Mouse (Mus musculus) skeletal muscle tissue, adult 2 months (tissue): ENCODE data around the gene Rps8.

Source experiments
- DNase-seq: peaks from one replicate; pipeline ENCODE4 v3.0.0-alpha.2; 2012; ENCODE audit warnings: low read depth, low spot score

Gene Rps8

DNA sequence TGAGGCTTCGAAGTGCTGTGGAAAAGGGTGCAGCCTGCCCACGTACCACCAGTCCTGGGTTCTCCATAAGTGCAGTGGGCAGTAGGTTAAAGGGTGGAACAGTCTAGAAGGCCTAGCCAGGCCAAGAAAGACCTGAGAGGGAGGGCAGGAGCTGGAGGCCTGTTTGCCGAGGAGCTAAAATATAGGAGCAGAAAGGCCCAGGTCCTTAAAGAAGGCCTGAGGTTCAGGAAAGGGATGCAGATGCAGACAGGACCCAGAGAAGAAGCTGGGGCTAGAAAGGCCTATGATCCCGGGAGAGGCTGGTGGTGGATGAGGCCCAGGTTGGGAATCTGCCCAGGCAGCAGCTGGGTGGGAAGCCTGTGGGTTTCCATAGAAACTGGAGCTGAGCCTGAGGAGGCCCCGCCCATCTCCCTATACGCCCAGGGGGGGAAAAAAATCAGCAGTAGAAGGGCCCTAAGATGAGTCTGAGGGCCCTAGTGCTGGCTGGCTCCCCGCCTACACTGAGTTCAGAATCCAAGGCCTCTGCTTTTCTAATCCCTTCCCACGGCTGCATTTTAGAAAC is 30.6 kb downstream of the Rps8 start, which contains the start of gene Btbd19:
TSS of gene Btbd19 (minus strand) at position 378 of the 562 bp plus-strand sequence.
- DNase-seq, result peak; percentile 75

DNA sequence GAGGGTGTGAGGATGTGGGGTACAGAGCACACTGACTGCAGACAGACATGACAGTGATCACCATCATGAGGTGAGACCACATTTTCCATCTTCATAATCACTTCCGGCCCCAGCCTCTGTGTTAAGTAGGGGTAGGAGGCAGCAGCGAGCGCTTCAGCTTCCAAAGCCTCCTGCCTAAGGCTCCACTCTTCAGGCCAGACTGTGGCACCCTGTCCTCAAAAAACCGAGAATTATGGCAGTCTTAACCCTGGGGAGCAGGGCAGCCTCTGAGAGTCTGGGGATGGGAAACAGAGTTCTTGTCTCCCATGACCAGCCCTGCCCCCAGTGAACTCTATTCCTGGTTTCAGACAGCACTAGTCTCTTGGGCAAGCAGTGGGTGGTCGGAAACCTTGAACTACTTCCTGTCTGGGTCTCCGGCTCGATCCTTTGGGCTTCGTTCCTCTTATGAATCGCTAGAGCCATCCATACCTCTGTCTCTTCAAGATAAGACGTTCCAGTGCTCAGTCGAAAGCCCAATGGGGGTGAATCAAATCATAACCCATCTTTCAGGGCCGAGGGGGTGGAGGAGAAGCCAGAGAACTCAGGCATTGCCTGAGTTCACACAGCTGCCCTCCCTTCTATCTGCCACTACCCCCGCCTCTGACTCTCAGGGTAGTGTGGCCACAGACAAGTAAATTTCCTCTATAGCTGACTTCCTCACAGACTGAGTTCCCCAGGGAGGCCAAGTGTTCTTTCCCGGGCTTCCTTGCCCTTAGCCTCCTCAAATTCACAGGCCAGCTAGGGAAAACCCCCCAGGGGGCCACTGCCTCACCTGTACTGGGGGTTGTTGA is 31.3 kb downstream of the Rps8 start:
- peak; percentile 23 for DNase-seq

DNA sequence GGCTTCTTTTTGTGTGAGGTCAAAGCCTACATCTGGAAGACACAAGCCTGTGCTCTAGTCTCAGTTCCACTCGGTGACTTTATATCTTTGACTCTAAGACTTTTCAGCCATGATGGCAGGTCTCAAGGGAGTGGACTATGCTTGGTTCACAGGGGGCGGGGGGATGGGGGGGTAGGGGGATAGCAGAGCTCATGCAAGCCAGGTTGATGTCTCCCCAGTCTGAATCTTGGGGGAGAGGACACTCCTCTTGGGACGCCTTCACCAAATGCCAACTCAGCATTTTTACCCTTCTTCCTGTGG is 31.9 kb downstream of the Rps8 start:
- no peak for DNase-seq

DNA sequence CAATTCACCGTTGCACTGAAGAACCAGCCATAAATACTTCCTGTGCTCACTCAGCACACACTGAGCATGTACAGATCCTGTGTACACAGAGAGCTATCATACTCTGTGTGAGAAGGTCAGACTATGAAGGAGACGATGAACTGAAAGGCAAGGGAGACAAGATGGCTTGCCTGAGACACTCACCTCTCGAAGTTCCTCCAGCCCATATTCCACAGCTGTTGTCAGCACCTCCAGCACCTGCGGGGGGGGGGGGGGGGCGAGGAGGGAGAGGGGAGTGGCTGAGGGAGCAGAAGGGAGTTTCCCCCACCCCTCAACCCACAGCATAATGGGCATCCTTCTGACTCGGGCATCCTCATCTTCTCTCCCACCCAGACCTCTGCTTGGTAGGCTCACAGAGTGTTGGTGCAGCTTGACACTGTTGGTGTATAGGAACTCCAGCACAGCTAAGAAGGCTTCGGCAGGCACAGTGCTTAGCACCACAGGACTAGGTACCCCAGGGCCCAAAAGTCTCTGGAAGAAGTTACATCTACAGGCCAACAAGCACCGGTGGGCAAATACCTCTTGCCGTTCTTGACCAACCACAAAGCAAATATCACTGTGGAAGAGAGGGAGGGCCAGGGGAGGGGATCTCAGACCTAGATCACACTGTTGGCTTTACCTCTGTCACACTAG is 32.4 kb downstream of the Rps8 start:
- DNase-seq, result no peak

DNA sequence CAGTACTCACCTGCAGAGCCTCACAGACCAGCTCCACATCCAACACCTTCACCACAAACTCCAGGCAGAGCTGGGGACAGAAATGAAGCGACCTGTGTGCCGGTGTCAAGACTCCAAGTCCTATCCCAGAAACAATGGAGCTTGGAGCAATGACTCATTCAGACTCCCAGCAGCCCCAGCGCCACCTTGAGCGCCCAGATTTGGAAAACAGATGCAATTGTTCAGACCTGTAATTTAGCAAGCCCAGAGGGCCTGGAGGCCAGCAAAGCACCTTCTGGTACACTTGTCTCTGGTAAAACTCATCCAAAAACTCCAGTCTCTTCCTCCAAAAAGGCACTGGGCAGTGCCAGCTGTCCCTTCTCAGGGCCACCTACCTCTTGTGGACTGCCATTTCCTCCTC is 33.8 kb downstream of the Rps8 start:
- no peak for DNase-seq

DNA sequence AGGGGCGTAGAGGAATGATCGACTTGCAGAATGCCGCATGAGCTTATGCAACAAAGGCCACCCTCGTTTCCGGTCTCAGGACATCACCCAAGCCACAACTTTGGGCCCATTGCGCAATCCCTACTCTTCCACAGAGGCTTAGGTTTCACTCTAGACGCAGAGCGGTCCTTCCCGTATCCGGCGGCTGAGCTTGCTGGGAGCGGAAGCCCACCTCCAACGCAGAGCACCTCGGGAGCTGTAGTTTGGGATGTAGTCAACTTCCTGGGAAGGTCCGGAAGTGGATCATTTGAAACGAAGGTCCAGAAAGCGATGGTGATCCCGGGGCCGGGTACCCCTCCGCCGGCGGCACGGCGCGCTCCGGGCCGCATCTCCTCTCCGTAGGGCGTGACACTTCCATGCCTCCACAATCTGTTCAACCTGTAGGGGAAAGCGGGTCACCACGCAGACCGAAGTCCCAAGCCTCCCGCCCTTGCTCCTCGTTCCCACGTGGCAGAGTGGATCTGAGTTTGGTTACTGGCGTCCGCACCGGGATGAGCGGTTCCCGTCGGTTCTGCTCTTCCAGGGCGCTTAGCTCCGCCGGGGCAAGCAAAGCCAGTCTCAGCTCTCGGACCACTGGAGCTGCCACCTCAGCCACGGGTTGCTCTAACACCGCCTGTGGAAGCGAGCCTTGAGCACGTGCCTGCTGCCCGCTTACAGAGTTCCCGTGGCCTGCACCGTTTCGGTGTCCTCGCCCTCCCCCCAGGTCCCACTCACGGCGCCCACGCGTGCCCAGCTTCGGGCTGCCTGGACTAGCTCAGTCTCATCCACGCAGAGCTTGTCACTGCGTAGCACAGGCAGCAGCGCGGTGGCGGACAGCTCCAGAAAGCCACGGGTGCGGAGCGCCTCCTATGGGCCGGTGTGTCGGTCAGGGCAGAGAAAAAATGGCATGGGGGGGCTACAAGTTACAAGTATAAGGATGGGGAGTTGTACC is 35.3 kb downstream of the Rps8 start:
- peak; percentile 99 for DNase-seq

DNA sequence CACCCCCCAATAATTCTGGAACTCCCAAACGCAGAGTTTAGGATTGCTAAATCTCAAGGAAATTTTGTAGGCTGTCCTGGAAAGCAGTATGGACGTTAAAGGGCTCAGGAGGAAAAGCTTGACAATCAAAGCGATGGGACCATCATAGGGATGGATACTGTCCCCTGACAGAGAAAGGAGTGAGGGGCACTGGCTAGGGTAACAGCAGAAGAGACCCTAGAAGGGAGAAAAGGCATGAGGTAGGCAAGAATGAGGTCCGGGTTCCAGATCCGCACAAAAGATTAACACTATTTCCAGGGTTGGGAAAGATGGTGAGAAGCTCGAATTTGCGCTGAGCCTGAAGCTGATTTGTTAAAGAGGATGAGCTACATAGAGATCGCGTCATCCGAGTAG is 36.0 kb downstream of the Rps8 start:
- no peak for DNase-seq

DNA sequence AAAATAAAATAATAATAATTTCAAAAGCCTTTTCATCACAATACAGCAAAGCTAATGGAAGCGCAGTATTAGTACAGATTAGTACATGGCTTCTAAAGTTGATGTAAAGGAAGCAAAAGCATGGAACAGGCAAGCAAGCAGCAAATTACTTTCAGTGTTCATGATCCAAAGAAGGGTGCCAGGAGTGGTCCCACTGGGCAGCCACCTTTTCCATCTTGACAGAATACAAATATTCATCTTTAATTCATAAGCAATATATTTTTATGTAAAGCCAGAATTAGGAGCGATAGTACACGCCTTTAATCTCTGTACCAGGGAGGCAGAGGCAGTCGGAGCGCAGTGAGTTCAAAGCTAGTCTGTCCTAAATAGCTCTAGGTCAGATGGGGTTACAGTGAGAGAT is 36.4 kb downstream of the Rps8 start:
- no peak for DNase-seq

DNA sequence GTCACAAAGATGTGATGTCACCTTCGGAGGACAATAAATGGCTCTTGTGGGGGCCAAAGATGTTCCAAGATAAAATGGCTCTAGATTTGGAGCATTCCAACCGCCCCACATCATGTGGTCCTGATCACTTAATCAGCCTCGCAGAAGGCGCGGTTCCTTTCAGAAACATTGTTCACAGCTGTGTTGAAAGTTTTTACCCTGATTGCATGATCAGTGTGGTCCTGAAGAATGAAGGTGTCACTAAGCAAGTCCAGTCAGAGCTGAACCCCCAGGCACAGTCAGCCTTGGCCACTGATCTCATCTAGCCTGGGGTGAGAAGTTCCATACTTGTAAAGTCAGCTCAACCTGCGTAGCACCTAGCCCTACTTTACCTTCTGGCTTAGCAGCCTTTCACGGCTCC is 38.1 kb downstream of the Rps8 start:
- DNase-seq, result no peak

DNA sequence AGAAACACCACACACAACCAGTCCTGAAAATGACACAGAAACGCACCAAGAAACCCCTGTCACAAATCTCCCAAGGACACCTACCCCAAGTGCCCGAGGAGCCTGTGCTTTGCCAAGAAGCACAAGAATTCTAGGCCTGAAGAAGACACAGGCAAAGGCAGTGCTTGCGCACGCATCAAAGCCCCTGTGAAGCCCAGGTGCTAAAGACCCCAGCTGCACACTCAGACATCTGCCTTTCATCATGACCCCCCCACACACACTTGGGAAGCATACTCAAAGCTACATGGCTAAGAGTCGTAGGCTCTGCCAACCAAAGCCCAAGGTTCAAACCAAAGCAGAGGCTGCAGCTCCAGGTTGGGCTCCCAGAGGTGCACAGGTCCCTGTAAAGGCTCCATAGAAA is 40.5 kb downstream of the Rps8 start:
- no peak for DNase-seq

DNA sequence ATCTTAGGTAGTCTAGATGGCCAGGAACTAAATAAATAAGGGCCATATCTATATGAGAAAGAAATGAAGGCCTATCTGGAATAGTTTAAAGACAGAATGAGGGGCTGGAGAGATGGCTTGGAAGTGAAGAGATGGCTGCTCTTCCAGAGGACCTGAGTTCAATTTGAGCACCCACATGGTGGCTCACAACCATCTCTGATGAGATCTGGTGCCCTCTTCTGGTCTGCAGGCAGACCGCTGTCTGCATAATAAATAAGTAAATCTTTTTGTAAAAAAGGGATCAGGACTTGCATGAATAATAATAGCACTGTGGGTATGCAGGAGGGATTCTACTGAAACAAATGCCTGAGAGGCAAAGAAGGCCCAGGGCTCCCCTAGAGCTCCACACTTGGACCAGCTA is 42.8 kb downstream of the Rps8 start:
- DNase-seq, result no peak

DNA sequence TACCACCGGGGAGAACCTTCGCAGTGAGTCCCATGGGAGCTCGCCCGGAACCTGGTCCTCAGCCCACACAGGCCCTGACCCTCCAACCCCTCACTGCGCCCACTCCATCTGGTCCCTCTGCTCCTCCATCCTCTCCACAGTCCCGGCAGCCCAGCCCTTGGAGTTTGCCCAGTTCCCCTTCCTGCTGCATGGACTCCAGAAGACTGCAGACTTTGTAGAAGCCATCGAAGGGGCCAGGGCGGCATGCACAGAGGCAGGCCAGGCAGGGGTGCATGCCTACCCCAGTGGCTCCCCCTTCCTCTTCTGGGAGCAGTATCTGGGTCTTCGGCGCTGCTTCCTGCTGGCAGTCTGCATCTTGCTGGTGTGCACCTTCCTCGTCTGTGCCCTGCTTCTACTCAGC is 45.1 kb downstream of the Rps8 start:
- no peak for DNase-seq

DNA sequence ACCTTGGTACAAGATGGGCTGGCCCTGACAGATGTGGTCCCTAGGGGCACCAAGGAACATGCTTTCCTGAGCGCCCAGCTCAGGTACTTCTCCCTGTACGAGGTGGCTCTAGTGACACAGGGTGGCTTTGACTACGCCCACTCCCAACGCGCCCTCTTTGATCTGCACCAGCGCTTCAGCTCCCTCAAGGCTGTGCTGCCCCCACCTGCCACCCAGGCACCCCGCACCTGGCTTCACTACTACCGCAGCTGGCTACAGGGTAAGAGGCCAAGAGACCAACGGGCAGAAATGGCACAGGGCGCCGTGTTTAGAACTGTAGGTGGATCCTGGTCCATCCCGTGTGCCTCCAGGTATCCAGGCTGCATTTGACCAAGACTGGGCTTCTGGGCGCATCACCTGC is 45.8 kb downstream of the Rps8 start:
- no peak for DNase-seq

DNA sequence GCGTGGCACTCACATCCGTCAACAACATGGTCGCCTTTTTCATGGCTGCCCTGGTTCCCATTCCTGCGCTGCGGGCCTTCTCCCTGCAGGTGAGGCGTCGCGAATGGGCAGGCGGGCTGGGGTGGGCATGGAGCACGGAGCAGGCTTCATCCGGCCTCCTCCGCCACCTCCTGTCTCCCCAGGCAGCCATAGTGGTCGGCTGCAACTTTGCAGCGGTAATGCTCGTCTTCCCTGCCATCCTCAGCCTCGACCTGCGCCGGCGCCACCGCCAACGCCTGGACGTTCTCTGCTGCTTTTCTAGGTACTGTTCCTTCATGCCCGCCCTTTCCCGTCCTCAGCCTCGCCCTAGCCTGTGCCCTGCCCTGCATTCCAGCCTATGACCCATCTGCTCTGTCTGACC is 46.7 kb downstream of the Rps8 start:
- no peak for DNase-seq

DNA sequence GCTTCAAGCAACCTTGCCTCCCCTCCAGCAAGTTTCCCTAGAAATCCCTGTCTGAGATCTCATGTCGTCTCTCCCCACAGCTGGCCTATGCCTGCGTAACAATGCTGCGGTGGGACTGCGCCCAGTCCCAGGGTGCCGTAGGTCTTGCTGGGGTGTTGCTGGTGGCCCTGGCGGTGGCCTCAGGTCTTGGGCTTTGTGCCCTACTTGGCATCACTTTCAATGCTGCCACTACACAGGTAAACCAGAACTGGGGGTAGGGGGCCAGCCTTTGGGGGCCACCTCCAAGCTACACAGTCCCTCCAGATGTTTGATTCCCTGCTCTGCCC is 47.6 kb downstream of the Rps8 start:
- no peak for DNase-seq

DNA sequence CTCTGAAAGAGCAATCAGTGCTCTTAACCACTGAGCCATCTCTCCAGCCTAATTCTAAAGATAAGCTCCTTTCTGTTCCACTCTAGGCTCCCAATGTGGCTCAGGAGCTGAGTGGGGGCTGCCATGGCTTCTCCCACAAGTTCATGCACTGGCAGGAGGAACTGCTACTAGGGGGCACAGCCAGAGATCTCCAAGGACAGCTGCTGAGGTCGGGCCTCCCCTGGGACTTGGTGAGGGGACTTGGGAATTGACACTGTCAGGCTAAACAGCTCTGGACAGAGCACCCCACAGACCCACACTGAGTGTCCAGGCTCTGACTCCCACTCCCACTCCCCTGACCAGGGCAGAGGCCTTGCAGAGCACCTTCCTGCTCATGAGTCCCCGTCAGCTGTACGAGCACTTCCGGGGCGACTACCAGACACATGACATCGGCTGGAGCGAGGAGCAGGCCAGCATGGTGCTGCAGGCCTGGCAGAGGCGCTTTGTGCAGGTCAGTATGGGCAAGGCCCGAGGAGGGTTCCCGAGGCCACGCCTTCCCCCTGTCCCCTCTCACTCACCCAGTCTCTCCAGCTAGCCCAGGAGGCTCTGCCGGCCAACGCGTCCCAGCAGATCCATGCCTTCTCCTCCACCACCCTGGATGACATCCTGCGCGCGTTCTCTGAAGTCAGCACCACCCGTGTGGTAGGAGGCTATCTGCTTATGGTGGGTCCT is 48.1 kb downstream of the Rps8 start:
- no peak for DNase-seq

DNA sequence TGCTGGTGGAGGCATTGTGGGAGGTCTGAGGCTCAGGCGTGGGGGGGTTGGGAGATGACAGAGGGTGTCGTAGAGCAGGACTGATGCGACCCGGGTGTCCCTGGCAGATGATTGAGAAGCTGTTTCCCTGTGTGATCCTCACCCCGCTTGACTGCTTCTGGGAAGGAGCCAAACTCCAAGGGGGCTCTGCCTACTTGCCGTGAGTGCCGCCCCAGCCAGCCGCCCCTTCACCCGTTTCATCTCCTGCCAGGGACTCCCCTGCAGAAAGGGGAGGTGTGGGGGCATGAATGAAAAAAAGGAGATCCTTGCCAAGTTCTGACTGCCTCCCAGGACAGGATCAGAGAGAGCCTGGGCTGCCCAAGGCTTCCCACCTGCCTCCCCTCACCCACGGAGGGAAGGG is 50.9 kb downstream of the Rps8 start:
- DNase-seq, result no peak

DNA sequence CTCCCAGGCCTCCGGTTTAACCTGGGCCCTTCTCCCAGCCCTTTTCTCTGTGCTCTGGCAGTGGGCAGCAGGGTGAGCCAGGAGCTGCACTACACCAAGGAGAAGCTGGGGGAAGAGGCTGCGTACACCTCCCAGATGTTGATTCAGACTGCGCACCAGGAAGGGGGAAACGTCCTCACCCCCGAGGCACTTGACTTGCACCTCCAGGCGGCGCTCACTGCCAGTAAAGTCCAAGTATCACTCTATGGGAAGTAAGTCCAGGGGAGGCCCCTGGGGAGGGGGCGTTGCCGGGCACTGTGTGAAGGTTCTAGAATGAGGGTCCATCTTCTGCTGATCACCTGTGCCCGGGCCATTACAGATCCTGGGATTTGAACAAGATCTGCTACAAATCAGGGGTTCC is 51.4 kb downstream of the Rps8 start:
- no peak for DNase-seq
